Mouse (Mus musculus) midbrain, embryonic 15.5 days (tissue): ENCODE results near the gene Ddi1. TPM values are rescaled to one million over a fixed set of nuclear protein-coding genes. Genes with fewer than 3 reads are reported as not detected.

Source experiments
- ATAC-seq: fragments of 200-750 bp; cut with Nextera tagmentation; replicated peaks from 2 replicates; pipeline ENCODE4 v1.8.0; 2017; ENCODE audit warnings: moderate TSS enrichment
- H3K27ac ChIP-seq: fragments of 300-500 bp; sonication (generic); 2 replicates; pipeline ENCODE4 v1.5.1; 2015; ENCODE audit warnings: mild to moderate bottlenecking, inconsistent platforms
- H3K27me3 ChIP-seq: fragments of 300-500 bp; sonication (generic); replicated peaks from 2 replicates; pipeline ENCODE4 v1.6.1; 2015; ENCODE audit warnings: inconsistent platforms
- H3K36me3 ChIP-seq: fragments of 300-500 bp; sonication (generic); replicated peaks from 2 replicates; pipeline ENCODE4 v1.6.1; 2015; ENCODE audit warnings: inconsistent platforms
- H3K4me1 ChIP-seq: fragments of 300-500 bp; sonication (generic); 2 replicates; pipeline ENCODE4 v1.6.1; 2015; ENCODE audit warnings: inconsistent platforms
- H3K4me2 ChIP-seq: fragments of 300-500 bp; sonication (generic); 2 replicates; pipeline ENCODE4 v1.6.1; 2015; ENCODE audit warnings: inconsistent platforms, mild to moderate bottlenecking, moderate library complexity
- H3K4me3 ChIP-seq: fragments of 300-500 bp; sonication (generic); 2 replicates; pipeline ENCODE4 v1.5.1; 2015; ENCODE audit warnings: mild to moderate bottlenecking, inconsistent platforms
- H3K9ac ChIP-seq: fragments of 300-500 bp; sonication (generic); 2 replicates; pipeline ENCODE4 v1.6.1; 2015; ENCODE audit warnings: mild to moderate bottlenecking, inconsistent platforms
- H3K9me3 ChIP-seq: fragments of 300-500 bp; sonication (generic); 2 replicates; pipeline ENCODE4 v1.6.1; 2016; ENCODE audit warnings: inconsistent platforms
- WGBS: fragments of 180-500 bp; shearing (Covaris S2); methylation state at CpG from one replicate; pipeline ENCODE4 v1.1.7; 2015; ENCODE audit warnings: mixed read lengths; 5-methylcytosine and 5-hydroxymethylcytosine counted together
- polyA plus RNA-seq: library from polyadenylated mRNA; unstranded; fragments of >200 nt; fragmentation: Nextera tagmentation; extraction: Ambion mirVana; gene quantifications from 2 replicates; pipeline ENCODE4 v1.2.1, GENCODE M21; 2015

Ddi1 gene
- polyA plus RNA-seq = 0.03 TPM in 1 of 2 replicates, not detected in the other

- H3K9ac ChIP-seq = no peak within 1 kb of the TSS
- no peak within 1 kb of the TSS for H3K27ac ChIP-seq
- WGBS = 63% methylated on average over 1 of the region's 1 CpGs
- no peaks in the 10 kb centered on the region for H3K27me3 ChIP-seq
- no peaks in the 10 kb centered on the region for H3K4me1 ChIP-seq
- no peak for ATAC-seq
- no peaks in the 10 kb centered on the region for H3K36me3 ChIP-seq
- no peaks in the 10 kb centered on the region for H3K9me3 ChIP-seq
- H3K4me3 ChIP-seq = no peak within 1 kb of the TSS
- H3K4me2 ChIP-seq = no peak within 1 kb of the TSS
These were observed at the start of gene Ddi1 for GRCm38 (mm10) chr9:6269796-6270280. Ddi1 (minus strand) TSS chr9:6269846.

- Histone ChIP-seq H3K4me1 (no peaks in the 10 kb centered on the region), H3K4me2 (no peak overlapping the region), H3K9ac (no peak overlapping the region), H3K36me3 (no peaks in the 10 kb centered on the region), H3K27me3 (no peaks in the 10 kb centered on the region), H3K27ac (no peak overlapping the region), H3K9me3 (no peaks in the 10 kb centered on the region), H3K4me3 (no peak overlapping the region)
- 91% methylated on average over 1 of the region's 1 CpGs for WGBS
- no peak for ATAC-seq
These were observed 47.5 kb upstream of the Ddi1 start for GRCm38 (mm10) chr9:6317114-6317513.

GRCm38 (mm10) chr9:6305847-6306246, 36.2 kb upstream of the Ddi1 start:
- H3K27me3 ChIP-seq = no peaks in the 10 kb centered on the region
- no peak overlapping the region for H3K9ac ChIP-seq
- no peaks in the 10 kb centered on the region for H3K4me1 ChIP-seq
- H3K4me3 ChIP-seq = no peak overlapping the region
- no peak for ATAC-seq
- no peaks in the 10 kb centered on the region for H3K9me3 ChIP-seq
- 93% methylated on average over 3 of the region's 3 CpGs for WGBS
- no peak overlapping the region for H3K4me2 ChIP-seq
- H3K36me3 ChIP-seq = no peaks in the 10 kb centered on the region
- H3K27ac ChIP-seq = no peak overlapping the region

GRCm38 (mm10) chr9:6304590-6304989, 34.9 kb upstream of the Ddi1 start:
- H3K4me1 ChIP-seq = no peaks in the 10 kb centered on the region
- no peak overlapping the region for H3K4me3 ChIP-seq
- H3K27me3 ChIP-seq = no peaks in the 10 kb centered on the region
- H3K27ac ChIP-seq = no peak overlapping the region
- WGBS = 86% methylated on average over 3 of the region's 3 CpGs
- H3K36me3 ChIP-seq = no peaks in the 10 kb centered on the region
- no peak overlapping the region for H3K9ac ChIP-seq
- no peak for ATAC-seq
- no peak overlapping the region for H3K4me2 ChIP-seq
- no peaks in the 10 kb centered on the region for H3K9me3 ChIP-seq

GRCm38 (mm10) chr9:6302050-6302449, 32.4 kb upstream of the Ddi1 start:
- Histone ChIP-seq H3K36me3 (no peaks in the 10 kb centered on the region), H3K9me3 (no peaks in the 10 kb centered on the region), H3K27ac (no peak overlapping the region), H3K9ac (no peak overlapping the region), H3K4me3 (no peak overlapping the region), H3K4me1 (no peaks in the 10 kb centered on the region), H3K27me3 (no peaks in the 10 kb centered on the region), H3K4me2 (no peak overlapping the region)
- no peak for ATAC-seq
- 88% methylated on average over 3 of the region's 3 CpGs for WGBS

GRCm38 (mm10) chr9:6298547-6298946, 28.9 kb upstream of the Ddi1 start:
- no peak for ATAC-seq
- Histone ChIP-seq H3K9me3 (no peaks in the 10 kb centered on the region), H3K4me1 (no peaks in the 10 kb centered on the region), H3K9ac (no peak overlapping the region), H3K36me3 (no peaks in the 10 kb centered on the region), H3K4me3 (no peak overlapping the region), H3K27ac (no peak overlapping the region), H3K27me3 (no peaks in the 10 kb centered on the region), H3K4me2 (no peak overlapping the region)
- WGBS = 87% methylated on average over 2 of the region's 2 CpGs

GRCm38 (mm10) chr9:6289211-6289696, 19.6 kb upstream of the Ddi1 start:
- H3K4me2 ChIP-seq = no peak overlapping the region
- H3K4me1 ChIP-seq = no peaks in the 10 kb centered on the region
- no peaks in the 10 kb centered on the region for H3K9me3 ChIP-seq
- no peak overlapping the region for H3K9ac ChIP-seq
- H3K27ac ChIP-seq = no peak overlapping the region
- H3K27me3 ChIP-seq = no peaks in the 10 kb centered on the region
- ATAC-seq = 0 out of 2 replicates have a peak, but pooled peaks have one; percentile 58
- WGBS = 9% methylated on average over 2 of the region's 2 CpGs
- H3K36me3 ChIP-seq = no peaks in the 10 kb centered on the region
- H3K4me3 ChIP-seq = no peak overlapping the region

GRCm38 (mm10) chr9:6286770-6287169, 17.1 kb upstream of the Ddi1 start:
- WGBS = 30% methylated on average over 1 of the region's 1 CpGs
- no peaks in the 10 kb centered on the region for H3K36me3 ChIP-seq
- no peaks in the 10 kb centered on the region for H3K4me1 ChIP-seq
- no peaks in the 10 kb centered on the region for H3K27me3 ChIP-seq
- H3K9ac ChIP-seq = no peak overlapping the region
- ATAC-seq = no peak
- H3K9me3 ChIP-seq = no peaks in the 10 kb centered on the region
- H3K27ac ChIP-seq = no peak overlapping the region
- no peak overlapping the region for H3K4me3 ChIP-seq
- H3K4me2 ChIP-seq = no peak overlapping the region

- Histone ChIP-seq H3K4me2 (no peak overlapping the region), H3K9ac (no peak overlapping the region), H3K4me1 (no peaks in the 10 kb centered on the region), H3K4me3 (no peak overlapping the region), H3K9me3 (no peaks in the 10 kb centered on the region), H3K27ac (no peak overlapping the region), H3K36me3 (no peaks in the 10 kb centered on the region), H3K27me3 (no peaks in the 10 kb centered on the region)
- no peak for ATAC-seq
These were observed 7.9 kb upstream of the Ddi1 start for GRCm38 (mm10) chr9:6277526-6277925.

- no peaks in the 10 kb centered on the region for H3K27me3 ChIP-seq
- 85% methylated on average over 1 of the region's 1 CpGs for WGBS
- no peaks in the 10 kb centered on the region for H3K9me3 ChIP-seq
- no peak overlapping the region for H3K27ac ChIP-seq
- ATAC-seq = no peak
- no peak overlapping the region for H3K9ac ChIP-seq
- no peaks in the 10 kb centered on the region for H3K4me1 ChIP-seq
- no peak overlapping the region for H3K4me2 ChIP-seq
- no peaks in the 10 kb centered on the region for H3K36me3 ChIP-seq
- H3K4me3 ChIP-seq = no peak overlapping the region
These were observed 6.7 kb upstream of the Ddi1 start for GRCm38 (mm10) chr9:6276395-6276794.

- WGBS = 87% methylated on average over 2 of the region's 2 CpGs
These were observed 4.8 kb downstream of the Ddi1 start for GRCm38 (mm10) chr9:6264820-6265219.

GRCm38 (mm10) chr9:6257072-6257471, 12.6 kb downstream of the Ddi1 start:
- Histone ChIP-seq H3K36me3 (no peaks in the 10 kb centered on the region), H3K27ac (no peak overlapping the region), H3K9ac (no peak overlapping the region), H3K9me3 (no peaks in the 10 kb centered on the region), H3K4me2 (no peak overlapping the region), H3K27me3 (no peaks in the 10 kb centered on the region), H3K4me1 (no peaks in the 10 kb centered on the region), H3K4me3 (no peak overlapping the region)
- no peak for ATAC-seq

More at GRCm38 (mm10) chr9:6264820-6265219, 4.8 kb downstream of the Ddi1 start:
- no peaks in the 10 kb centered on the region for H3K36me3 ChIP-seq
- no peak overlapping the region for H3K9ac ChIP-seq
- no peaks in the 10 kb centered on the region for H3K27me3 ChIP-seq
- no peak overlapping the region for H3K4me2 ChIP-seq
- H3K4me1 ChIP-seq = no peaks in the 10 kb centered on the region
- no peak overlapping the region for H3K4me3 ChIP-seq
- H3K27ac ChIP-seq = no peak overlapping the region
- ATAC-seq = no peak
- H3K9me3 ChIP-seq = no peaks in the 10 kb centered on the region

GRCm38 (mm10) chr9:6251990-6252389, 17.7 kb downstream of the Ddi1 start:
- H3K9me3 ChIP-seq = no peaks in the 10 kb centered on the region
- 73% methylated on average over 2 of the region's 2 CpGs for WGBS

More at GRCm38 (mm10) chr9:6251990-6252389, 17.7 kb downstream of the Ddi1 start:
- Histone ChIP-seq H3K27ac (no peak overlapping the region), H3K4me2 (no peak overlapping the region), H3K36me3 (no peaks in the 10 kb centered on the region), H3K9ac (no peak overlapping the region), H3K4me1 (no peaks in the 10 kb centered on the region), H3K4me3 (no peak overlapping the region), H3K27me3 (no peaks in the 10 kb centered on the region)
- ATAC-seq = no peak
